Mouse (Mus musculus) E14TG2a.4 (cell line): ENCODE measurements around the gene Dtymk.
"Not testable (repeated sequence)": the region's sequence is repeated elsewhere in the genome, so short reads cannot be mapped to it uniquely, and the experiment has no call there.

Experiments used
- H3K27me3 ChIP-seq: 2 replicates; pipeline ENCODE4 v1.6.1; 2014; ENCODE audit warnings: low read length, control low read depth; ENCODE audit not compliant: insufficient read depth
- H3K36me3 ChIP-seq: 2 replicates; pipeline ENCODE4 v1.6.1; 2014; ENCODE audit warnings: low read length, control low read depth; ENCODE audit not compliant: insufficient read depth
- H3K4me1 ChIP-seq: replicated peaks from 2 replicates; pipeline ENCODE4 v1.6.1; 2014; ENCODE audit warnings: low read depth, low read length, control low read depth
- H3K4me3 ChIP-seq: replicated peaks from 2 replicates; pipeline ENCODE4 v1.5.1; 2014; ENCODE audit warnings: mild to moderate bottlenecking, low read length
- H3K9me3 ChIP-seq: 2 replicates; pipeline ENCODE4 v1.6.1; 2014; ENCODE audit warnings: low read length, control low read depth
- CTCF ChIP-seq: conservative IDR thresholded peaks from 2 replicates; pipeline ENCODE4 v1.5.1; 2014; ENCODE audit warnings: low read length
- NANOG ChIP-seq: IDR thresholded peaks from 2 replicates; pipeline ENCODE4 v1.6.1; 2014; ENCODE audit warnings: borderline replicate concordance, low read length, mixed read lengths
- POU5F1 ChIP-seq: IDR thresholded peaks from 2 replicates; pipeline ENCODE4 v1.6.1; 2014; ENCODE audit warnings: low read length, borderline replicate concordance

Dtymk gene

GRCm38 (mm10) chr1:93795886-93796285 is 5.8 kb downstream of the Dtymk start:
- Histone ChIP-seq H3K9me3 (no peaks in the 10 kb centered on the region), H3K4me3 (no peak overlapping the region), H3K36me3 (peaks cover 100% of the 10 kb centered on the region), H3K27me3 (no peaks in the 10 kb centered on the region), H3K4me1 (peaks cover 58% of the 10 kb centered on the region)
- TF ChIP-seq POU5F1 (no peak), NANOG (no peak), CTCF (no peak)

DNA sequence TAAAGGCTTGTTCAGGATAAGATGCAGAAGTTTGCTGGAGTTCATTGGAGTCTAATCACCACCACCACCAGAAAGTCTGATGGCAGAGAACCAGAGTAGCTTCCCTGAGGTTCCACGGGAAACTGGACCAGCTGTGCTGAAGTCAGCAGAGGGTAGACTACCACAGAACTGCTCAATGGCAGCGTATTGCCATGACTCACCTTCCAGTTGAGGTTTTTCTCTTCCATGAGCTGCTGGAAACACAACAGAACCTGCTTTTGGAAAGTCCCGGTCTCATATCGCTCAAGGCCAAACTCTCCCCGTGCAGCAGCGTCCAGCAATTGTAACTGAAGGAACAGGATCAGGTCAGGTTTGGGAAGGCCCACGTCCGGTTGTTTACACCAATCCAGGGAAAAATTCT is 7.2 kb downstream of the Dtymk start:
- peaks cover 97% of the 10 kb centered on the region for H3K36me3 ChIP-seq
- no peaks in the 10 kb centered on the region for H3K9me3 ChIP-seq
- peaks cover 46% of the 10 kb centered on the region for H3K4me1 ChIP-seq
- H3K27me3 ChIP-seq, result no peaks in the 10 kb centered on the region
- TF ChIP-seq POU5F1 (no peak), CTCF (no peak), NANOG (no peak)
- no peak overlapping the region for H3K4me3 ChIP-seq

DNA sequence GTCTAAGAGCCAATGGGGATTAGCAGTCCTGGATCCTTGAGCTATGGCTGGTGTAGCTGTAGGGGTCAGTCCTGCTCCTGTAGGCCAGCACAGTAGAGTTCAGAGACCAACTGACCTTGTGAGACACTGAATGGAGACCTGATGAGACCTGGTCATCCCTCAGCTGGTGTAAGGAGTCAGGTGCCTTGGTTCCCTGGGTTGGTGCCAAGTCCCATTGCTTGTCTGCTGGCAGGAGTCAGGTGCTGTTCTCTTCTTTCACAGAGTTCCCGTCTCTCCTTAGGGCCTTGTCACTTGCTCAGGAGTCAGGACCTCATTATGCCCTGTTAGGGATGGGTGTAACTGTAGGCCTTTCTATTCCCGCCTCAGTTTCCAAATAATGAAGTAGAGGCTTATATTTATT is 14.8 kb downstream of the Dtymk start:
- H3K4me3 ChIP-seq, result no peak overlapping the region
- H3K36me3 ChIP-seq, result peaks cover 96% of the 10 kb centered on the region
- H3K9me3 ChIP-seq, result no peaks in the 10 kb centered on the region
- no peak for TF ChIP-seq NANOG
- no peak for TF ChIP-seq CTCF
- TF ChIP-seq POU5F1, result no peak
- no peaks in the 10 kb centered on the region for H3K27me3 ChIP-seq
- H3K4me1 ChIP-seq, result no peaks in the 10 kb centered on the region

- Histone ChIP-seq H3K36me3 (peaks cover 94% of the 10 kb centered on the region), H3K9me3 (no peaks in the 10 kb centered on the region)
- no peak for TF ChIP-seq NANOG
- no peak for TF ChIP-seq CTCF
- TF ChIP-seq POU5F1, result no peak
Observed at GRCm38 (mm10) chr1:93776686-93777085, 25.0 kb downstream of the Dtymk start.

GRCm38 (mm10) chr1:93769901-93770300 is 31.8 kb downstream of the Dtymk start:
- TF ChIP-seq POU5F1 (no peak), CTCF (no peak), NANOG (no peak)
- H3K9me3 ChIP-seq, result no peaks in the 10 kb centered on the region
- peaks cover 2% of the 10 kb centered on the region; the same call in 1 of the 2 replicates for H3K4me1 ChIP-seq
- no peak overlapping the region for H3K4me3 ChIP-seq
- H3K36me3 ChIP-seq, result peaks cover 51% of the 10 kb centered on the region
- H3K27me3 ChIP-seq, result no peaks in the 10 kb centered on the region

More at GRCm38 (mm10) chr1:93776686-93777085, 25.0 kb downstream of the Dtymk start:
- Histone ChIP-seq H3K4me1 (no peaks in the 10 kb centered on the region), H3K4me3 (no peak overlapping the region), H3K27me3 (no peaks in the 10 kb centered on the region)

DNA sequence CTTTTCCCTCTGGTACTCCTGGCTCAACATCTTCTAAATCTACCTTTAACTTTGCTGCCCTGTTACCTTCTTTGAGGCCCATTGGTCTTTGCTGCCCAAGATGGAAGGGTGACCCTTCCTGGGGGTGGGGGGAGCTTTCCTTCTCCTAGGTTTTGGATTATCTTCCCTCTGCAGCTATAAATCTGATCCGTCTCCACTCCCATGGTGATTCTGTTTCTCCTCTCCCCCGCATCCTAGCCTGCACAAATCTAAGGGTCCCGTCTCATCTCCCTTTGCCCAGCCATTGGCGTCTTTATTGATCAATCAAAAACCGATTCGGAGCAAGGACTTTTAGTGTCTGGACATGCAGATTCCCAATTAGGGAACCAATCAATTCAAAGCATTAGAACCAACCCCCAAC is 34.1 kb downstream of the Dtymk start:
- Histone ChIP-seq H3K9me3 (no peaks in the 10 kb centered on the region), H3K36me3 (peaks cover 29% of the 10 kb centered on the region), H3K4me1 (peaks cover 20% of the 10 kb centered on the region), H3K27me3 (no peaks in the 10 kb centered on the region), H3K4me3 (no peak overlapping the region)
- TF ChIP-seq NANOG (no peak), CTCF (no peak), POU5F1 (no peak)

DNA sequence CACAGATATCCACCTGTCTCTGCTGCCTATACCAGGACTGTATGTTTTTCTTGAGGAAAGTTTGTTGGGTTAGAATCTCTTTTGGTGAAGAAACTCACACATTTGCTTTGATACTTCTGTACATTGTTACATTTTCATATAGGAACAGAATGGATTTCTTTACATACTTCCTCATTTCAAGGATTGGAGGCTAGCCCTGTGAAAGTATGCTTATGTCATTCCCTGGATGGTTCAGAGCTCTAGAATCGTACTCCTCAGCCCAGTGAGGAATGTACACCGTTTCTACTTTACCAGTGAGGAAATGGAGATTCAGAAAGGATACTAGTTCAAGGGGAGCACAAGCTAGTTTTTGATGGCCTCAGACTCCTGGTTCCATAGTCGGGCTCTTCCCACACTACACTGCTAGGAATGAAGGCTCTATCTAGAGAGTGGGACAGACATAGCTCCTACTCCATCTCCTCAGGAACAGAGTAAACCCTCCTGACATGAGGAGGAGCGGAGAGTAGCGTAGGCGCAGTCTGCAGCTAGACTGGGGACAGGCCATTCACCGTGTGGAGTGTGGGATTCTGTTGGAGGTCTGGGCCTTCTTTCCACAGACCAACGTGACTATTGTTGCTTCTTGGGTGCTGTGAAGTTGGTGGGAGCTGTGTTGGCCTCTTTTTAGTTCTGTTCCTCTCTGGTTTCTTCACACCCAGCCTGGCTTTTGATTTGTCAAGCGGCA is 36.7 kb downstream of the Dtymk start:
- H3K9me3 ChIP-seq, result no peaks in the 10 kb centered on the region
- TF ChIP-seq NANOG (no peak), POU5F1 (no peak), CTCF (no peak)

DNA sequence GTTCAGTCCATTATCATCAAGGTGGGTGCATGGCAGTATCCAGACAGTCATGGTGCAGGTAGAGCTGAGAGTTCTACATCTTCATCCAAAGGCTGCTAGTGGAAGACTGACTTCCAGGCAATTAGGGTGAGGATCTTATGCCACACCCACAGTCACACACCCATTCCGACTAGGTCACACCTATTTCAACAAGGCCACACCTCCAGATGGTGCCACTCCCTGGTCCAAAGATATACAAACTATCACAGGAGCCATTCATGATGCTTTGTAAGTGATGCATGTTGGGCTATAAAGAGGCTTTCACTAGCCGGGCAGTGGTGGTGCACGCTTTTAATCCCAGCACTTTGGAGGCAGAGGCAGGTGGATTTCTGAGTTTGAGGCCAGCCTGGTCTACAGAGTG is 38.2 kb downstream of the Dtymk start:
- peaks cover 34% of the 10 kb centered on the region for H3K4me1 ChIP-seq
- H3K36me3 ChIP-seq, H3K9me3 ChIP-seq, H3K27me3 ChIP-seq, H3K4me3 ChIP-seq: not testable (repeated sequence)

More for the DNA sequence above, 36.7 kb downstream of the Dtymk start:
- no peaks in the 10 kb centered on the region for H3K27me3 ChIP-seq
- no peak overlapping the region for H3K4me3 ChIP-seq
- H3K4me1 ChIP-seq, result peaks cover 24% of the 10 kb centered on the region
- peaks cover 21% of the 10 kb centered on the region for H3K36me3 ChIP-seq

- Histone ChIP-seq H3K4me3 (no peak overlapping the region), H3K9me3 (no peaks in the 10 kb centered on the region), H3K36me3 (no peaks in the 10 kb centered on the region), H3K4me1 (peaks cover 58% of the 10 kb centered on the region), H3K27me3 (no peaks in the 10 kb centered on the region)
- TF ChIP-seq CTCF, result no peak
- TF ChIP-seq POU5F1, result no peak
- TF ChIP-seq NANOG, result no peak
Observed at GRCm38 (mm10) chr1:93760076-93760475, 41.7 kb downstream of the Dtymk start.
